Comparison of ENCODE assay signal across 10 mouse cellular contexts in genomic region chr5:54264867-54265434, GRCm38 (mm10).
DNase-seq lines count a peak whose midpoint lies in the region; ATAC-seq and TF ChIP-seq lines count a peak whose summit lies in the region.
"Had no signal": no experiment of that assay in that cellular context is flagged by ENCODE, and none has a peak within 500 bp of the region (broad histone marks: within the 10 kb centered on the region; RNA-seq: fewer than 3 reads in every experiment).

No protein-coding gene starts in this region.

- peak; percentile 9 for DNase-seq in kidney, postnatal 10 days
- DNase-seq in kidney, postnatal 36 days: no peak
- peak; percentile 17 for DNase-seq in embryo, embryonic 11.5 days (ENCODE audit: low read depth, low spot score)
- peak; percentile 51 for DNase-seq in forebrain, postnatal 0 days
- no peak for DNase-seq in natural killer cell, adult 2 months (ENCODE audit: low spot score in 2 of 2)
- no peak for DNase-seq in left cerebral cortex, adult 18-20 months (ENCODE audit: low spot score in 2 of 2)
- DNase-seq: right cerebral cortex, postnatal 14 days; thymus, postnatal 14 days had no signal

- no peak overlapping the region for H3K4me2 ChIP-seq in forebrain, postnatal 0 days (ENCODE audit: low read depth)
- no peak overlapping the region for H3K4me2 ChIP-seq in midbrain, embryonic 12.5 days (replicated peaks)

- TF ChIP-seq CTCF in forebrain, postnatal 0 days (IDR thresholded peaks at IDR 0.05; ENCODE audit: low read depth): no peak

- no peaks in the 10 kb centered on the region for H3K27me3 ChIP-seq in forebrain, postnatal 0 days (ENCODE audit: insufficient read depth, low read length)
- H3K27me3 ChIP-seq in midbrain, embryonic 12.5 days: no peaks in the 10 kb centered on the region

- 13% methylated on average over 9 of the region's 9 CpGs for WGBS in forebrain, postnatal 0 days
- WGBS in midbrain, embryonic 12.5 days: 48% methylated on average over 9 of the region's 9 CpGs

- no peak overlapping the region for H3K27ac ChIP-seq in forebrain, postnatal 0 days (ENCODE audit: low read depth, low read length)
- H3K27ac ChIP-seq in midbrain, embryonic 12.5 days (replicated peaks): no peak overlapping the region

- H3K4me3 ChIP-seq in forebrain, postnatal 0 days (ENCODE audit: low read depth, low read length): no peak overlapping the region
- H3K4me3 ChIP-seq in midbrain, embryonic 12.5 days: no peak overlapping the region

- no peaks in the 10 kb centered on the region for H3K9me3 ChIP-seq in forebrain, postnatal 0 days (ENCODE audit: low read length)
- H3K9me3 ChIP-seq in midbrain, embryonic 12.5 days: no peaks in the 10 kb centered on the region

- no peaks in the 10 kb centered on the region for H3K36me3 ChIP-seq in forebrain, postnatal 0 days (ENCODE audit: insufficient read depth)
- H3K36me3 ChIP-seq in midbrain, embryonic 12.5 days: no peaks in the 10 kb centered on the region

- peak; percentile 54 for ATAC-seq in forebrain, postnatal 0 days
- peak; percentile 81; the same call in 1 of the 2 replicates for ATAC-seq in midbrain, embryonic 12.5 days (ENCODE audit: low FRiP score, low read depth)
- no peak for ATAC-seq in megakaryocyte, adult 5-6 weeks (ENCODE audit: poor library complexity, severe bottlenecking)

- 0 out of 2 replicates have a peak, but pooled peaks cover 5% of the 10 kb centered on the region for H3K4me1 ChIP-seq in forebrain, postnatal 0 days (ENCODE audit: insufficient read depth)
- H3K4me1 ChIP-seq in midbrain, embryonic 12.5 days: peaks cover 8% of the 10 kb centered on the region; the same call in 1 of the 2 replicates

- H3K9ac ChIP-seq in forebrain, postnatal 0 days: no peak overlapping the region
- H3K9ac ChIP-seq in midbrain, embryonic 12.5 days (replicated peaks): no peak overlapping the region

Comparison
In these comparisons a context has a peak if more than half of its experiments do, and no peak if none do; other contexts are left out.
1. DNase-seq: peak in kidney, postnatal 10 days (single experiment), embryo, embryonic 11.5 days (single experiment) and forebrain, postnatal 0 days (single experiment); none in kidney, postnatal 36 days (0 of 2), natural killer cell, adult 2 months (0 of 2) and left cerebral cortex, adult 18-20 months (0 of 2).